Mouse (Mus musculus) cerebellum, postnatal 25 days (tissue): Measurements from ENCODE around the gene Zfp697.
"Not testable (repeated sequence)": the region's sequence is repeated elsewhere in the genome, so short reads cannot be mapped to it uniquely, and the experiment has no call there.

ENCODE experiments used
- DNase-seq, 2 experiments: peaks; one replicate each; pipeline ENCODE4 v3.0.0; 2021; ENCODE audit warnings: mixed read lengths in 2 of 2

Gene Zfp697

DNA sequence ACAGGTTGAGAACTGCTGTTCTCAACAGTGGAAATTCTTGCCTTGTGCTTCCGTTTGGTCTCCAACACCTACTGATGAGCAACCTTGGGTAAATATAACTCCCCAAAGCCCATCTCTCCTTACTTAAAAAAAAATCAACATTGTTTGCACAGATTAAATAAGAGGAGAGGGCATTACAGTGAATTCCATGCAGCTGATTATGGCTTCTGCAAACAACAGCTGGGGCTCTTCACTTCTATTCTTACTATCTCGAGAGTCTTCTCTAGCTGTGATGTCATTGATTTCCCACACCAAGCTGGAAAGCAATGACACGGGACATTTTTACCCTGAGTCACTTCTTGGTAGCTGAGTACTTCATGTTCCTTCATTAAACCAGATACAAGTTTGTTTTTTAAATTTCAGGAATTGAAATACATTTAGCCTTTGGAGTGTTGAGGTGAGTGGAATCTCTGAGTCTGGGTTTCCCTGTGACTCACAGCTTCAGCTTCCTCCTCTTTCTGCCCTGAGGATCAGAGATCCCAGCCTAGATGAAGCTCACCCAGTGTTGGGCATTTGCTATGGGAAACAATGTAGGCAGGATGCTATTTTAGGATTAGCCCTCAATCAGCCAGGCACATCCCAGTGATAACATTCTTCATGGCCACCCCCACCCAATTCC is 8.1 kb upstream of the Zfp697 start:
- DNase-seq, result no peak

- DNase-seq, result no peak
Measured at GRCm38 (mm10) chr3:98374980-98375379, 7.3 kb upstream of the Zfp697 start.

DNA sequence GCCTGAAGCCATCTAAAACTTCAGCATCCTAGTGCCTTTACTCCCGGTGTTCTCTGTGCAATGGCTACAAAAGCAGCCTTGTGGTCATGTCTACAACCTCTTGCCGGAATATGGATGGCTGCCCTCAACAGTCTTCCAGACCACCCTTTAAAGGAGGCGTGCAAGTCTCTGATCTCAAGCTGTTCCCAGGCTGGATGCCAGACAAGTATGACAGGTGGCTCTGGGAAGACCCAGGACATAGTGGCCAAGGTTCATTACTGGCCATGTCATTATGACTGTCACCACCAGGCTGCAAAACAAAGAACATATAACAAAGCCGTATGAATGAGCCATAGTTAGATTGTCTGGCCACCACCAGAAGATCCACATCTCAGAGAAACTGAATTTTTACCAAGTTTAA is 4.0 kb upstream of the Zfp697 start:
- no peak for DNase-seq

GRCm38 (mm10) chr3:98379236-98379635 is 3.0 kb upstream of the Zfp697 start:
- no peak for DNase-seq

DNA sequence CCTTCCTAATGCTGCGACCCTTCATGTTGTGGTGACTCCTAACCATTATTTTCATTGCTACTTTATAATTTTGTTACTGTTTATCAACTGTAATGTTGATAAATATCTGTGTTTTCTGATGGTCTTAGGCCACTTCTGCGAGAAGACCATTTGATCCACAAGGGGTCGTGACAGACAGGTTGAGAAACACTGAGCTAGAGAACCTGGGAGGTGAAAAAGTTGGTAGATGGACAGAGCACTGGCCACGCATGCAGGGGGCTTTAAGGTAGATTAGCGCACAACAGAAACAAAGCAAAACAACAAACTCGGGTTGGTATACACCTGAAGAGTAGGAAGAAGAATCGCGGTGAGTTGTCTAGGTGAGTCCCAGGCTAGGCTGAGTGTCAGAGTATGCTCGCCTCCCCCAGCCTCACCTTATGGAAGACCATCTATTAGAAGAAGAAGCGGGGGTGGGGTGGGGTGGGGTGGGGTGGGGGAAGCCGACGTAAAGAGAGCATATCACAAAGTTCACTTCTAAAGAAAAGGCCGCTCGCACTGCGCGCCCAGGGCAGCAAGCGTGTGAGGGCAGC is 500 bp upstream of the Zfp697 start:
- peak in 1 of 2 experiments; percentile 28 for DNase-seq

DNA sequence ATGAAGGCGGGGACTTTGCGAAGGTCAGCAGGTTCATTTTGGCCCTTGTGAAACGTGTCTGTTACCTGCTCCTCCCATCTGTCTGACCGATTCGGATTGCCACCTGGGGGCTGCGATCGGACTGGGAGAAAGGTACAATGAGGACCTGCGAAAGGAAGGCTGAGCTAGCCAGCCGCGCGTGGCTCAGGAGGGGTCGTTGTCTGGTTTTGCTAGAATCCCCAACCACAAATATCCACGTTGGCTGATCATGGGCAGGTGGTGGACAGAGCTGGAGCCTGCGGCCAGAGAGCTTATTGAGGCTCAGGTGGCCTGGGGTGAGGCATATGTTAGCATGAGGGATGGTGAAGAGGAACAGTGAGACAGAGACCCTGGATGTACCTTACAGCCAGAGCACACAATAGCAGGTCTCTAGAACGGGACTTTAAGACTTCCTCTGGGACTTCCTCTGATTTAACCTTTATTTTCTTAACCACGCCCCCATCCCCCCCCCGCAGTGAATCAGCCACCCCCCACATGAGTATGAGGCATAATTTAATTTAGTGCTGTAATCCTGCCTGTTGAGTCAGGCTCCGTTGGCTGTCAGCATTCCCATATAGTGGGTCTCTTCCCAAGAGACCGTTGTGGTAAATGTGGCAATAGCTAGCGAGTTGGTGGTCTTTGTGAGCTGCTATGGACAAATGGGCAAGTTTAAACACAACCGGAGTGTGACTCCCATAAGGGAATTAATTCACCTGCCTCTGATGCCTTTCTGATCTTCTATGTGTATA is 946 bp downstream of the Zfp697 start:
- peak; percentile 66 to 70 for DNase-seq

GRCm38 (mm10) chr3:98387086-98387485 is 4.8 kb downstream of the Zfp697 start:
- no peak for DNase-seq

DNA sequence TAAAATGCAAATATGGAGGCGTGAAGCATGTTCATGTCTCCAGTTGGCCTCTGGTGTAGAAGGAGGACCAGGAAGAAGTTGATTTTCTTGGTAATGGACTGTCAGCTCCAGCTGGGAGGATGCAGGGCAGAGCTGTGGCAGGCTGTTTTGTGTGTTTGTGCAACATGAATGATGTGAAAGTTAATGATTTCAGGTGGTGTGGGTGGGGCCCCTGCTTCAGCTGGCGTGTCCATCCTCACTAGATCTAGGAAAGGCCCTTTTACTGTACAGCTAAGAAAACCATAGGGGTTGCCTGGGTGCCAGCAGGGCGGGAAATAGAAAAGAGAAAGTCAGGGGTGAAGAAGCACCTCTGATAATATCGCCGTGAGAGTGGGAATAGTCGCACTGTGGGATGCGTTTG is 5.5 kb downstream of the Zfp697 start:
- DNase-seq, result no peak

DNA sequence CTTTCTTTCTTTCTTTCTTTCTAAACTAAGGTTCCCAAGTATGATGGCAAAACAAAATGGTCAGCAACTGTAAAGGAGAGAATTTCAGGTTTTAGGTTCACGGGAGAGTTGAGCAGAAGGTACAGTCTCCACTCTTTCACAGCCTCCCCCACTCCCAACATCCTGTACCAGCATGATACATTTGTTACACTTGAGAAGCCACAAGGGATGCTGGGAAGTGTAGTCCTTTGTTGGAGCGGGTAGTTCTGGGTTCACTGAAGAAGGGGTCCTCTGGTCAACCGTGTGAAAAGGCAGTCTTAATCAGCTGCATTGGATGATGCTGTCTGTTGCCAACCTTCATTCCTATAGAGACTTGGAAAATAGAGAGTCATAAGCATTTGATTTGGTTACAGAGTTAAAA is 7.0 kb downstream of the Zfp697 start:
- DNase-seq, result peak; percentile 29 to 42

GRCm38 (mm10) chr3:98404268-98404895 is 22.1 kb downstream of the Zfp697 start:
- peak; percentile 50 to 60 for DNase-seq

DNA sequence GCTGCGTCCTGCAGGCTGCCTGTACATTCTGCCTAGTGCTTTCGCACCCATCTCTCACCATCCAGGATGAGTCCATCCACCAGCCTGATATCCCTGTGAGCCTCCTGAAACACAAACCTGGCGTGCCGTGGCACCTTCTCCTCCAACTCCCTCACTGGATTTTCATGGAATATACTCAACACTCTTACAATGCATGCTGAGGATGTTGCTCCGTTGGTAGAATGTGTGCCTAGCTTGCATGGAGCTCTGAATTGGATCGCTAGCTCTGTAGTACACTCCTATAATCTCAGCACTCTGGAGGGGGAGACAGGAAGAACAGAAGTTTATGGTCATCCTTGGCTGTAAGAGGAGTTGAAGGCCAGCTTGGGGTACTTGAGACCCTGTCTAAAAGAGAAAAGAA is 23.6 kb downstream of the Zfp697 start:
- DNase-seq, result not testable (repeated sequence)

- DNase-seq, result not testable (repeated sequence)
Measured at GRCm38 (mm10) chr3:98406569-98407144, 24.4 kb downstream of the Zfp697 start.

- DNase-seq, result not testable (repeated sequence)
Measured at GRCm38 (mm10) chr3:98407261-98407780, 25.1 kb downstream of the Zfp697 start.

DNA sequence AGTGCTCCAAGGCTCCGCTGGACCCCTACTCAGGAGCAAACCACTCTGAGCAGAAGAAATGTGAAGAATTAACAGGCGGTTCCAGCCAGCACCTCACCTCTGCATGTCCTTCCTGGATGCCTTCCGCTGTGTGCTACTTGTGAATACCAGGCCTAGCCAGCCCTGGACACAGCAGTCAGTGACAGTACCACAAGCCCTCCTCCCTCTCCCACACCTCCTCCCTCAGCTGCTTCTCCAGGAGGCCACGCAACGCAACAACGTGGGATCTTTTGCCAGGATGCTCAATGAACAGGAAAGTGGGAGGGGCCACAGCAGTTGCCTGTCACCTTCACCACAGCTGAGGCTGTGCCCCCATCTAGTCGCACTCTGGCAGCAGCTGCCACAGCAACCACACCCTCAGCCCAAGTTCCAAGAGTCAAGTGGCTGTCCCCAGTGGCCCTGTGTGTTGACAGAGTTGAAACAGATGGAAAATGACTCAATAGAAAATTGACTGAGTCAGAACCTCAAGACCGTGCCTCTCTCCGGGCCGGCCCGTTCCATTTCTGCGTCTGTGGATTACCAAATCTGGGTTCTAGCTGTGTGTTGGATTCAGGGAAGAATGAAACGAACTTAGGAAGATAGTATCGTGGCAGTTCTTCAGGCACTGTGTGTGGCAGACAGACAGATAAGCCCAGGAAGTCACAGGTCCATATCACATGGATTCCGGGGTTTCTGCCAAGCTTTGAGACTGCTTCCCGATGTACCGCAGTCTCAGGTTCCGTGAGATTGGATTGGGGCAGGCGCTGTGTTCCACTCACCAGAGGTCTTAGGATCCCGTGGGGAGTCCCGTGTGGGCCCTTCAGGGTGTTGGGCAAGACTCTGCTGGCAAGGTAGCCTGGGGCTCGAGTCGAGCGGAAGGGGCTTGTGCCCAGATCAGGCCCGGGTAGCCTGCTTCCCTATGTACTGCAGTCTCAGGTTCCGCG is 28.6 kb downstream of the Zfp697 start:
- not testable (repeated sequence) for DNase-seq

GRCm38 (mm10) chr3:98413733-98414132 is 31.5 kb downstream of the Zfp697 start:
- no peak for DNase-seq

- DNase-seq, result no peak
Measured at GRCm38 (mm10) chr3:98414296-98414695, 32.0 kb downstream of the Zfp697 start.

DNA sequence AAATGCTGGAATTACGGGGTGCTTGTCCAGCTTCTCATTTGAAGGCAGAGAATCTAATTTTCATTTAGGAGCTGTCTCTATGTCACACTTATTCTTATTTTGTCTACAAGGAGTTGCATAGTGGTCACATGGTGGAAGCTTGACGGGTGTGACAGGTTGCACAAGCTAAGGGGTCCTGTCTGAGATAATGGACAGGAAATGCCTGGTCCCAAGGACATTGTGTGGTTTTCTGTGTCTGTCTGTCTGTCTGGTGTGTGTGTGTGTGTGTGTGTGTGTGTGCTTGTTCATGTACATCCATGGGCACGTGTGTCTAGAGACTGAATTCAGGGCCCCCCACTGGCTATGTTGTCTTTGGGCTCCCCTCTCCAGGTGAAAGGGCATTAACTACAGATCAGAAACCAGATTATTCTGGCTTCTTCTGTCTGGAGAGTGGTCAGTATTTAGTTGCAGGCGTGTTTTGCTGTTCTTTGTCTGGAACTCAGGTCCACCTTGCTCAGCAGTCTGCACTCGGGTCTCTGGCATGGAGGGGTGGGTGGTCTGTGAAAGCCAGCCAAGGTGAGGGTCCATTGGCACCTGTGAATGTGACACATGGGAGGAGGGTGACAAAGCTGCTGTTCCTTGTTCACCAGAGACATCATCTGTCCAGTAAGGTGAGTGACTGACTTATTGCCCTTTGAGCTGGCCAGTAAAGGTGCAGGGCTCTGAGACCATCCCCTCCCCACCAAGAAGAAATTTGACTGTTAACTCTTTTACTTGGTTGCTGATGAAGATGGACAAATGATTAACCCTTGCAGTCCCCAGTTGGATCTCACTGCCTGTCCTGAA is 34.4 kb downstream of the Zfp697 start:
- DNase-seq, result no peak

- peak; percentile 91 to 96 for DNase-seq
Measured at GRCm38 (mm10) chr3:98417328-98417727, 35.1 kb downstream of the Zfp697 start.

- DNase-seq, result peak in 1 of 2 experiments; percentile 1
Measured at GRCm38 (mm10) chr3:98418991-98419785, 36.9 kb downstream of the Zfp697 start.

DNA sequence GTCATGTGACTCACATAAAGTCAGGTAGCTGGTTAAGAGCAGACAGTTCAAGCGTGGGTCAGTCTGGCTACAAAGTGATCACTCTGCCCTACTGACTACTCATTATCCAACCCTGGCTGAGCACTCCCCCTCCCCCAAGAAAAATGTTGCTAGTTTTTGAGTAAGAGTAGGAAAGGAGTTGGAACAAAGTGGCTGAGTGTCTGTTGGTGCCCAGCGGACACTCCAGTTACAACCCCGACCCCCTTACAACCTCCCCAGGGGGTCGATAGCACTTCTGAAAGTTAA is 37.5 kb downstream of the Zfp697 start:
- DNase-seq, result no peak
